Mouse (Mus musculus) olfactory bulb, adult 2 months (tissue): ENCODE data around the gene Mrpl17.

Experiments used
- CTCF ChIP-seq: fragments of 200-500 bp; IDR thresholded peaks from 2 replicates; pipeline ENCODE4 v1.5.1; 2012; ENCODE audit warnings: low read depth, mild to moderate bottlenecking, low read length, moderate library complexity; ENCODE audit not compliant: insufficient read depth
- POLR2A ChIP-seq: fragments of 200-500 bp; IDR thresholded peaks from 2 replicates; pipeline ENCODE4 v1.6.1; 2012; ENCODE audit warnings: mild to moderate bottlenecking, low read depth, low read length, moderate library complexity; ENCODE audit not compliant: insufficient read depth

- no peak for TF ChIP-seq CTCF
- no peak for TF ChIP-seq POLR2A
These were observed 7.6 kb upstream of the Mrpl17 start for GRCm38 (mm10) chr7:105818483-105818882.
